Mouse (Mus musculus) midbrain, embryonic 14.5 days (tissue): Measurements from ENCODE around the gene Tktl2. TPM values are rescaled to one million over a fixed set of nuclear protein-coding genes. Genes with fewer than 3 reads are reported as not detected.

Source experiments
- ATAC-seq: fragments of 200-750 bp; cut with Nextera tagmentation; 2 replicates; pipeline ENCODE4 v1.8.0; 2017; ENCODE audit warnings: moderate number of reproducible peaks, moderate library complexity; ENCODE audit not compliant: low FRiP score, low TSS enrichment
- DNase-seq: peaks from one replicate; pipeline ENCODE4 v3.0.0-alpha.2; 2015
- H3K27ac ChIP-seq: fragments of 300-500 bp; sonication (generic); replicated peaks from 2 replicates; pipeline ENCODE4 v1.5.1; 2014; ENCODE audit warnings: mild to moderate bottlenecking, low read depth, low read length, moderate library complexity
- H3K27me3 ChIP-seq: fragments of 300-500 bp; sonication (generic); 2 replicates; pipeline ENCODE4 v1.6.1; 2014; ENCODE audit warnings: low read length, control low read depth, mixed read lengths; ENCODE audit not compliant: control insufficient read depth, insufficient read depth
- H3K36me3 ChIP-seq: fragments of 300-500 bp; sonication (generic); 2 replicates; pipeline ENCODE4 v1.6.1; 2014; ENCODE audit warnings: low read length, control low read depth; ENCODE audit not compliant: control insufficient read depth, insufficient read depth
- H3K4me1 ChIP-seq: fragments of 300-500 bp; sonication (generic); 2 replicates; pipeline ENCODE4 v1.6.1; 2014; ENCODE audit warnings: mild to moderate bottlenecking, antibody characterized with exemption, low read length, control low read depth; ENCODE audit not compliant: control insufficient read depth, insufficient read depth
- H3K4me2 ChIP-seq: fragments of 300-500 bp; sonication (generic); 2 replicates; pipeline ENCODE4 v1.6.1; 2014; ENCODE audit warnings: mild to moderate bottlenecking, low read length, moderate library complexity
- H3K4me3 ChIP-seq: fragments of 300-500 bp; sonication (generic); replicated peaks from 2 replicates; pipeline ENCODE4 v1.5.1; 2014; ENCODE audit warnings: low read depth, low read length
- H3K9ac ChIP-seq: fragments of 300-500 bp; sonication (generic); replicated peaks from 2 replicates; pipeline ENCODE4 v1.6.1; 2014; ENCODE audit warnings: mild to moderate bottlenecking, low read length, moderate library complexity
- H3K9me3 ChIP-seq: fragments of 300-500 bp; sonication (generic); 2 replicates; pipeline ENCODE4 v1.6.1; 2016; ENCODE audit warnings: low read length, control low read depth, mixed read lengths; ENCODE audit not compliant: control insufficient read depth
- WGBS: fragments of 180-500 bp; shearing (Covaris S2); extraction: QIAGEN DNeasy Blood & Tissue Kit; methylation state at CpG from one replicate; pipeline ENCODE4 v1.1.7; 2014; 5-methylcytosine and 5-hydroxymethylcytosine counted together
- polyA plus RNA-seq: library from polyadenylated mRNA; unstranded; fragments of >200 nt; fragmentation: Nextera tagmentation; extraction: Ambion mirVana; gene quantifications from 2 replicates; pipeline ENCODE4 v1.2.1, GENCODE M21; 2014

Tktl2 gene
- polyA plus RNA-seq, 1 experiment from 2014 or later = 0.04 TPM

DNA sequence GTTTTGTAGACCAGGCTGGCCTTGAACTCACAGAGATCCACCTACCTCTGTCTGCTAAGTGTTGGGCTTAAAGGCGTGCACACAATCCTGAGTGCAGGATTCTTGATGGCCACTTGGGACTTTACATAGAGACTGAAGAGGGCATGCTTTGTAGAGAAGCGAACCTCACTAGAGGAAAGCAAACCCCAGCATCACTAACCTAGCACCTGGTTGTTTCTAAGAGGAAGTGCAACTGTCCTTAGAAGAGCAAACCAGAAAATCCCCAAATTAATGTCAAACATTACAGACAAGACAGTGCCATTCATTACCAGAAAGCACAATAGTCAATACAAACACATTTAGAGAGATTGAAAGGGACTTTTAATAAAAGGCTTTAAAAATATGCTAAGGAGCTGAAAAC, 8.2 kb upstream of the Tktl2 start:
- H3K9ac ChIP-seq = no peak overlapping the region
- H3K27ac ChIP-seq = no peak overlapping the region
- no peaks in the 10 kb centered on the region for H3K36me3 ChIP-seq
- no peak for ATAC-seq
- H3K9me3 ChIP-seq = no peaks in the 10 kb centered on the region
- no peak overlapping the region for H3K4me3 ChIP-seq
- H3K4me1 ChIP-seq = no peaks in the 10 kb centered on the region
- WGBS = 81% methylated on average over 2 of the region's 2 CpGs
- H3K4me2 ChIP-seq = no peak overlapping the region
- no peak for DNase-seq
- H3K27me3 ChIP-seq = no peaks in the 10 kb centered on the region

- no peak overlapping the region for H3K27ac ChIP-seq
- no peak overlapping the region for H3K9ac ChIP-seq
- no peaks in the 10 kb centered on the region for H3K4me1 ChIP-seq
- no peaks in the 10 kb centered on the region for H3K27me3 ChIP-seq
- no peaks in the 10 kb centered on the region for H3K36me3 ChIP-seq
- H3K9me3 ChIP-seq = no peaks in the 10 kb centered on the region
- no peak for ATAC-seq
- DNase-seq = no peak
- 90% methylated on average over 2 of the region's 2 CpGs for WGBS
- H3K4me3 ChIP-seq = no peak overlapping the region
- no peak overlapping the region for H3K4me2 ChIP-seq
Measured at GRCm38 (mm10) chr8:66519149-66519548, 7.6 kb downstream of the Tktl2 start.

- Histone ChIP-seq H3K9me3 (no peaks in the 10 kb centered on the region), H3K4me3 (no peak overlapping the region), H3K27me3 (no peaks in the 10 kb centered on the region), H3K9ac (no peak overlapping the region), H3K4me2 (no peak overlapping the region), H3K36me3 (no peaks in the 10 kb centered on the region), H3K27ac (no peak overlapping the region), H3K4me1 (no peaks in the 10 kb centered on the region)
- no peak for ATAC-seq
- DNase-seq = no peak
Measured at GRCm38 (mm10) chr8:66520576-66520975, 9.0 kb downstream of the Tktl2 start.

DNA sequence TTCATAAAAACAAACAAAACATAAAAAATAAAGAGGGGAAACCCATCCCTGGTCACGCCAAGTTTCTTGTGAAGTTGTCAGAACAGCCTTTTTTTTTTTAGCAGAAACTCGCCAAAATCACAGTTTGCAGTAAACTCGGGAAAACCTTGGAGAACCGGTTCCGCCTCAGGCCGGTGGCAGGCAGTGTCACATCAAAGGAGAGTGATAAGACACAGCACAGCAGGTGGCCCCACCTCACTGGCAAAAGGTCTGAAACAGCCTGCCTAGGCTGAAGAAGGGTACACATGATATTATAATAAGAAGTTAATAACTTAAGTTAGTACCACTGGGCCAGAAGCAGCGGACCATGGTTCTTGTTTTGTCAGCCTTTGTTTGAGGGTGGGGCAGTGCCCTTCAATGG, 38.5 kb downstream of the Tktl2 start:
- H3K27me3 ChIP-seq = no peaks in the 10 kb centered on the region
- no peaks in the 10 kb centered on the region for H3K9me3 ChIP-seq
- no peaks in the 10 kb centered on the region for H3K4me1 ChIP-seq
- DNase-seq (no peak), ATAC-seq (no peak)
- no peak overlapping the region for H3K4me3 ChIP-seq
- WGBS = 30% methylated on average over 7 of the region's 7 CpGs
- H3K4me2 ChIP-seq = no peak overlapping the region
- no peak overlapping the region for H3K27ac ChIP-seq
- H3K9ac ChIP-seq = no peak overlapping the region
- no peaks in the 10 kb centered on the region for H3K36me3 ChIP-seq

Other genes with a start within 250 kb of the Tktl2 start
- 10.7 and 11.2 TPM in 2 replicates for gene Tma16, start 25.2 kb upstream of the Tktl2 start, polyA plus RNA-seq
- 1.3 and 1.8 TPM in 2 replicates for gene Npy5r, start 176.4 kb downstream of the Tktl2 start, polyA plus RNA-seq
- gene Npy1r, start 185.4 kb downstream of the Tktl2 start, polyA plus RNA-seq = 2.0 and 4.5 TPM in 2 replicates